Mouse (Mus musculus) cerebellum, adult 2 months (tissue): ENCODE measurements at regions not wholly inside any gene's neighbourhood (a gene's known extent, or its start where the extent isn't known, plus 50 kb on each side); places are given as distances from the start of the nearest gene placed in this dataset.
A peak's percentile ranks its signal among the peaks of the same experiment; 100 is the strongest.

Experiments used
- DNase-seq, 2 experiments: peaks; one replicate each; pipeline ENCODE4 v3.0.0; 2021
- H3K27ac ChIP-seq: fragments of 200-500 bp; 2 replicates; pipeline ENCODE4 v1.5.1; 2012; ENCODE audit warnings: low read length, control low read depth, inconsistent platforms; ENCODE audit not compliant: insufficient read depth
- H3K27me3 ChIP-seq: fragments of 200-500 bp; 2 replicates; pipeline ENCODE4 v1.6.1; 2012; ENCODE audit warnings: inconsistent platforms, mild to moderate bottlenecking, low read length, moderate library complexity; ENCODE audit not compliant: control insufficient read depth, insufficient read depth
- H3K4me1 ChIP-seq: fragments of 200-500 bp; 2 replicates; pipeline ENCODE4 v1.6.1; 2011; ENCODE audit warnings: low read length; ENCODE audit not compliant: control insufficient read depth, insufficient read depth
- H3K4me3 ChIP-seq: fragments of 200-500 bp; replicated peaks from 2 replicates; pipeline ENCODE3; 2011; ENCODE audit warnings: mild to moderate bottlenecking, low read depth, low read length, control low read depth; ENCODE audit not compliant: insufficient read depth
- CTCF ChIP-seq: fragments of 200-500 bp; IDR thresholded peaks from 2 replicates; pipeline ENCODE4 v1.5.1; 2011; ENCODE audit warnings: low read depth, mild to moderate bottlenecking, control low read depth, low read length, moderate library complexity, borderline replicate concordance; ENCODE audit not compliant: insufficient read depth
- POLR2A ChIP-seq: fragments of 200-500 bp; IDR thresholded peaks from 2 replicates; pipeline ENCODE4 v1.6.1; 2011; ENCODE audit warnings: low read length, control low read depth, borderline replicate concordance; ENCODE audit not compliant: insufficient read depth
- WGBS: fragments of 180-500 bp; shearing (Covaris S2); methylation state at CpG from one replicate; pipeline ENCODE4 v1.1.7; 2018; 5-methylcytosine and 5-hydroxymethylcytosine counted together

DNA sequence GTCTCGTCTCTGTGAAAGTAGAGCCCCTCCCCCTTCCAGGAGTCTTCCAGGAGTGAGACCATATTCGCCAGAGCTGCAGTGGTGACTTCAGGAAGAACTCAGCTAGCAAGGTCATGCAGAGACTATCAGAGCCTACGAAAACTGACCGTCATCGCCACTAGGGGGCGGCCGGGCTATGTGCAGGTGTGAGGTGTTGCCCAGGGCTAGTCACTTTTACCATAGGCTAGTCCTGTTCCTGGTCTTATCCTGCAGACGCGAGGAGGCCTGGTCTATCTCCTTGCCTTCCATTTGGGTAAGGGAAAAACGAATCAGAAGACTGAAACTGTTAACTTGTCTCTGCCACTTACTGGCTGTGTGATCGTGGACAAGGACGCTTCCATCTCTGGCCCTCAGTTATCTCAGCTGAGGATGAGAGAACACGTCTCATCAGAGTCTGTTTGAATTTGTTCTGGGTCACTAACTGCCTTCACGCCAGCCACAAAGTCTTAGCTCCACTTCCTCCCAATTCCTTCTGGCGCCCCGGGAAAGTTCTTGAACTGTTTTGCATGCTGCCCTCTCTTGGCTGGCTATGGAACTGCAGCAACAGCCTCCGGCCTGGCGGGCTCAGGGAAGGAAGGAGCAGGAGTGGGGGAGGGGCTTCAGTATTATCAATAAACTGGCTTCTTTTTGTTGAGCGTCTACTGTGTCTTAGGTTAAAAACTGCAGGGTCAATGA is 53.5 kb upstream of the Runx3 start:
- no peak overlapping the region for H3K4me3 ChIP-seq
- H3K27me3 ChIP-seq: no peaks in the 10 kb centered on the region
- peak; percentile 69 to 81 for DNase-seq
- WGBS: 12% methylated on average over 19 of the region's 19 CpGs
- TF ChIP-seq CTCF (peak; percentile 69), POLR2A (no peak)
- H3K4me1 ChIP-seq: no peaks in the 10 kb centered on the region; the same call in 1 of the 2 replicates
- H3K27ac ChIP-seq: no peak overlapping the region

DNA sequence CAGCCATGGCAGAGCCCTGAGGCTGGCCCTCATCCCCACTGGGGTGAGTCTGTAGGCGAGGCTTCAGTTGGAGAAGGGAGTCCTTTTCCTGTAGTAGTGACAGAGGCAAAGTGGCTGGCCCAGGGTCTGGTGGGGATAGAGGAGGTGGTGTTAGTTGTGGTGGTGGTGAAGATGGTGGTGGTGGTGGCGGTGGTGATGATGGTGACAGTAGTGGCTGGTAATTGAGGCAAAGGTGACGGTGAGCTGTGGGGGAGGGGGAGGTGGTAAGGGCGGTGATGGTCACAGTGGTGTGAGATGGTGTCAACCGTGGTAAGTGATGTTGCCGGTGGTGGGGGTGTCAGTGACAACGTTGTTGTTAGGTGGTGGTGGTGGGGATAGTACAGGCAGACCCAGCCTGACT is 52.6 kb upstream of the Runx3 start:
- DNase-seq: no peak
- Histone ChIP-seq H3K4me3 (no peak overlapping the region), H3K27ac (no peak overlapping the region), H3K27me3 (no peaks in the 10 kb centered on the region), H3K4me1 (no peaks in the 10 kb centered on the region; the same call in 1 of the 2 replicates)
- 89% methylated on average over 7 of the region's 7 CpGs for WGBS
- TF ChIP-seq POLR2A: no peak
- no peak for TF ChIP-seq CTCF

DNA sequence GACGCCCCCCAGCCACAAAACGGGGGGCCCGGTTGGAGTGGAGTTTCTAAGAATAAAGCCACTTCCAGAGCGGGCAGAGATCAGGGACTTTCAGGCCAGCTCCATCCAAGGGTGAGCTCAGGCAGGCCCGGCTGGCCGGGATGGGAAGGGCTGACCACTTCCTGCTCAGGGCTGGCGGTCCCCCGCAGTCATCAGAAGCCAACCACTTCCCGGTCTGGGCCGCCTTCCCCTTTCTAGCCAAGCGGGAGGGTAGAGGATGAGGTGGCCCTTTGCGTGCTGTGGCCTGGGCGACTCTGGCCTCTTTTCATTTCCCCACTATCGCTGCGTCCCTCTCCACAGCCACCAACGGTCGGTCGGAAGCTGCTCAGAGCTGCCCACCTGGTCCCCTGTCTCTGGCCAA is 50.6 kb upstream of the Runx3 start:
- WGBS: 79% methylated on average over 18 of the region's 18 CpGs
- no peak overlapping the region for H3K4me3 ChIP-seq
- no peak overlapping the region for H3K27ac ChIP-seq
- no peaks in the 10 kb centered on the region; the same call in 1 of the 2 replicates for H3K4me1 ChIP-seq
- H3K27me3 ChIP-seq: no peaks in the 10 kb centered on the region
- TF ChIP-seq CTCF: no peak
- no peak for TF ChIP-seq POLR2A
- no peak for DNase-seq
